Mouse (Mus musculus) common myeloid progenitor, adult 5-6 weeks (primary cell): ENCODE measurements around the gene Ap4m1. TPM values are rescaled to one million over a fixed set of nuclear protein-coding genes. Genes with fewer than 3 reads are reported as not detected.

ENCODE experiments used
- ATAC-seq: replicated peaks from 2 replicates; pipeline ENCODE4 v1.8.0; 2016; ENCODE audit warnings: low read depth, mild to moderate bottlenecking, moderate TSS enrichment, inconsistent platforms; ENCODE audit not compliant: poor library complexity, severe bottlenecking
- total RNA-seq: library from RNA; stranded (forward); fragments of 200-1000, 187-1606 nt; gene quantifications from 2 replicates; pipeline ENCODE4 v1.2.3, GENCODE M21; 2017

The Ap4m1 gene
- 23.0 and 33.7 TPM in 2 replicates for total RNA-seq

DNA sequence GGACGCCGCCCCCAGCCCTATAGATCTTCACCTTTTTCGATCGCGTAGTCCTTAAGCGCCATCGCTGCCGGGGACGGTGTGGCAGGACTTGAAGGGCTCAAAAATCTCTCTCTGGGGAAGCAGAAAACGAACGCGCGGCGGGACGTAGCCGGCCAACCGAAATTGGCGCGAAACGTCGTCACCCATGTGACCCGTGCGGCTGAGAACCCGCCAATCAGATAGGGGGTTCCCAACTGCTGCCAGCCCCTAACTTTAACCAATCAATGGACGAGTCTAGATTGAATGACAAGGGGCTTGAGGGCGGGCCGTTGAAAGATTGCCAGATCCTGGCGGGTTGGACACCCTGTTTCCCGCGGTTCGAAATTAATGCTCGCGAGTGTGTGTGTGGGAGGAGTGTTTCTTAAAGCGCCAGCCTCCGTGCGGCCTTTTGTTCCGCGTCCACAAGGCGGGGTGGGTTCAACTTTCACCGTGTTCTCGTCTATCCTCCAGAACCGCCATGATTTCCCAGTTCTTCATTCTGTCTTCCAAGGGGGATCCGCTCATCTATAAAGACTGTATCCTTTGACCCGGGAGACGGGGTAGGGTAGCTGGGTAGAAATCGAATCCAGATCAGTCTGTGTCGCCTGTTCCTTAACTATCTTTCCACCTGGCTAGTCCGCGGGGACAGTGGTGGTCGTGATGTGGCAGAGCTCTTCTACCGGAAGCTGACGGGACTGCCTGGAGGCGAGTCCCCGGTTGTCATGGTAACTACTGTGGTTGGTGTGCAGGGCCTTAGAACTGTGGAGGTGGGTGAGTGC, at the start of gene Ap4m1, which contains the start of gene Mcm7:
Gene Ap4m1, plus strand, starts transcription at position 308 of the 797 bp plus-strand sequence.
Gene Mcm7, minus strand, starts transcription at position 728 of the 797 bp plus-strand sequence.
- ATAC-seq = peak; percentile 75

GRCm38 (mm10) chr5:138132425-138133064, 39.3 kb upstream of the Ap4m1 start:
- ATAC-seq = no peak

GRCm38 (mm10) chr5:138137257-138137656, 34.5 kb upstream of the Ap4m1 start:
- peak; percentile 48 for ATAC-seq

DNA sequence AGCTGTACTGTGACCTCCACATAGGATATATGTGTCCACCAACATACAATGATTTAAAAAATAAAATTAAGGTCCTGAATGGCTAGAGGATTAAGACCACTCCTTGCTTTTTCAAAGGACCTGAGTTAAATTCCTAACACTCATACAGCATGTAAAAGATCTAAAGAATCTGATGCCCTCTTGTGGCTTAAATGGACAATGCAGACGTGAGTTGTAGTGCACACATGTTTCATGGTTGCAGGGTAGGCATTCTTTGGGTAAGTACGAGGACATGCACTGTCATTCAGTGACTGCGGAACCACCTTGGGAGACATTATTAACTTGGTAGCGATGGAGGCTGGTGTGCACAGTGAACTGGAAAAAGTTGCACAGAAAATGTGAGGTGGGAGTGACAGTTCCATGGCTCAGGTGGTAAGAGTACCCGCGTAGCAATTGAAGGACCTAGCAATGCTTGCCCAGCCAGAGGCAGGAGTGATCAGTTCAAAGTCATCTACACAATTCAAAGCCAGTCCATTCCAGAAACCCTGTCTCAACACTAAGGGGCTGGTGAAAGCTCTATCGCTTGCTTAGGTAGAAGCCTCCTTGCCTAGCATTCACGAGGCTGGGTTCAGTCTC, 33.8 kb upstream of the Ap4m1 start:
- ATAC-seq = peak; percentile 89

DNA sequence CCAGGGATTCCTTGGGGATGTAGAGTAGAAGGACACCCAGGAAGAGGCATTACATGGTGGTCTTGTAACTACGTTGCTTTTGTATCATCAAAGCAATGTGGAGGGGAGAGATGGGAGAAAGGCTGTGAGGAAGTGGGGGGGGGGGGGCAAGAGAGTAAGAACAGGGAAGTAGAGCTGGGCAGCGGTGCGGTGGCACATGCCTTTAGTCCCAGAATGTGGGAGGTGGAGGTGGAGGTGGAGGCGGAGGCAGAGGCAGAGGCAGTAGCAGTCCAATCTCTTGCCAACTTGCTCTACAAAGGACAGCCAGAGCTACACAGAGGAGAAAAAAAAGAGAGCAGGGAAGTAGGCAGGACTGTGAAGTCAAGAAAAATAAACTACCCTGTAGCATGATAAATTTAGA, 33.2 kb upstream of the Ap4m1 start:
- ATAC-seq = peak; percentile 36; the same call in 1 of the 2 replicates

DNA sequence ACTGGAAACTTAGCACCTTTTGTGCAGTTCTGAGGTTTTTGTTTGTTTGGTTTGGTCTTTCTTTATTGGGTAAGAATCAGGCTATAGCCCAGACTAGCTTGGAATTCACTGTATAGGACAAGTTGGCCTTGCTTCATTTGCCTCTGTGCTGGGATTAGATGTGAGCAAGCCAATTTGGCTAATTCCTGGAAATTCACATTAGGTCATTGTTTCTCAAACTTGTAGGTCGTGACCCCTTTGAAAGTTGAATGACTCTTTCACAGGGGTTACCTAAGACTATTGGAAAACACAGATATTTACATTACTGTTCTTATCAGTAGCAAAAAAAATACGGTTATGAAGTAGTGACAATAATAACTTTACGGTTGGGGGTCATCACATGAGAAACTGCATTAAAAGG, 17.4 kb upstream of the Ap4m1 start:
- ATAC-seq = no peak

DNA sequence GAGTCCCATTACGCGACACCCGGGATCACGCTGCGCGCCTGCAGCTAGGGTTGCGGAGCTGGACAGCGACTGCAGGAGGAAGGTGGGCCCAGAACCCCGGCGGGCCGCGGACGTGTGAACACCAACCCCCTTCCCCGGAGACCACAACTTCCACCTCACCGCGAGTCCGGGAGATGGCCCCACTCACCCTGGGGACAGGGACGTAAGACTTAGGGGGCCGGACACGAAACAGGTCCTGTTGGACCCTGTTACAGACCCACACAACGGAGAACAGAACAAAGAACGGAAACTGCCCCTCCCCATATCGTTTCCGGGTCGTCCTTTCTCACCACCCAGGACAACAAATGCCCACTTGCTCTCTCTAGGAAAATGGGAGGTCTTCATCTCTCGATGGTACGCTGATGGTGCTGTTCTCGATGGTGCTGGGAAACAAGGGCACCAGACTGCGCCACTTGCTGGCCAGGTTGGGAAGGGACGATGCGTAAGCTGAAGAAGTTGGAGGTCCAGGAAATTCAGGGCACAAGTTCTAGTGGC, 16.3 kb upstream of the Ap4m1 start, which contains the start of gene Zfp113:
Gene Zfp113, minus strand, starts transcription at position 302 of the 534 bp plus-strand sequence.
- ATAC-seq = peak; percentile 97

DNA sequence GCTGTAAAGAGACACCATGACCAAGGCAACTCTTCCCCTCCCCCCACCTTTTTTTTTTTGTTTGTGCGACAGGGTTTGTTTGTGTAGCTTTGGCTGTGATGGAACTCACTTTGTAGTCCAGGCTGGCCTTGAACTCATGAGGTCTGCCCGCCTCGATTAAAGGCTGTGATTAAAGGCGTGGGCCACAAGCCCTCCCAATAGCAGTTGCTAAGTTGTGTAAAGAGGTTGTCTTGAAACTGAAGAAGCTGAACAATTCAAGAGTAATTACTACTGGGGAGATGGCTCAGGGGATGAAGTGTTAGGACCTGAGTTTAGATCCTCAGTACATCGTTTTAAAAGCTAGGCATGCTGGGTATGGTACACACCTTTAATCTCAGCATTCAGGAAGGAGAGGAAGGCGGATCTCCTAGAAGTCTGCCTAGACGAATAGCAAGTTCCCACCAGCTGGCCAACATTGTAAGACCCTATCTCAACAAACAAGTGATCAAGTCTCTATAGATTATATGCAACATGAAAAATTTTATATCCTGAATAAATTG, 11.5 kb upstream of the Ap4m1 start:
- no peak for ATAC-seq

GRCm38 (mm10) chr5:138160842-138161665, 10.7 kb upstream of the Ap4m1 start, which contains the start of gene Cops6:
Cops6 (plus strand) TSS chr5:138161071.
- peak; percentile 95 for ATAC-seq

DNA sequence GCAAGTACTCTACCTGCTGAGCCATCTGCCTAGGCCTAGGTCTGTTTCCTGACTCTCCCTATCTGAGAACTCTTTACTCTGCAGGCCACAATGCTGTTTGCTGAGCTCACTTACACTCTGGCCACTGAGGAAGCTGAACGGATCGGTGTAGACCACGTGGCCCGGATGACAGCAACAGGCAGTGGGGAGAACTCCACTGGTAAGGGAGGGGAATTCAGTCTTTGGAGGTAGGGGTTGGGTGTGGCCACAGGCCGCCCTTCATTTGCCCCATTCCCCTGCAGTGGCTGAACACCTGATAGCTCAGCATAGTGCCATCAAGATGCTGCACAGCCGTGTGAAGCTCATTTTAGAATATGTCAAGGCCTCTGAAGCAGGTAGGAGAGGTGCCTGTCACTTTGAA, 8.8 kb upstream of the Ap4m1 start:
- no peak for ATAC-seq

DNA sequence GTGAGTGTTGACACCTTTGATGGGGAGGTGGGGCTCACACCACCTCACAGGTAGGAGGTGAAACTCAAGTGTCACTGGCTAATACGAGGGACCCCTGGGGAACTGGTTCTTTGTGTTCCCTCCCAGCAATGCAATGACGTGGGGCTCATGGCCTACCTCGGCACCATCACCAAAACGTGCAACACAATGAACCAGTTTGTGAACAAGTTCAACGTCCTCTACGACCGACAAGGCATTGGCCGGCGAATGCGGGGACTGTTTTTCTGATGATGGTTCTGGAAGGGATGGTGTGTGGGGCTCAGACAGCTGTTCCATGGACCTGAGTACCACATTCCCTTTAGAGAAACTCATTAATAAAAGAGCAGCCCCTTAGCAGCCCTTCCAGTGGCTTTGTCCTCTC, 8.2 kb upstream of the Ap4m1 start:
- ATAC-seq = no peak

GRCm38 (mm10) chr5:138165594-138165993, 6.2 kb upstream of the Ap4m1 start:
- ATAC-seq = no peak

DNA sequence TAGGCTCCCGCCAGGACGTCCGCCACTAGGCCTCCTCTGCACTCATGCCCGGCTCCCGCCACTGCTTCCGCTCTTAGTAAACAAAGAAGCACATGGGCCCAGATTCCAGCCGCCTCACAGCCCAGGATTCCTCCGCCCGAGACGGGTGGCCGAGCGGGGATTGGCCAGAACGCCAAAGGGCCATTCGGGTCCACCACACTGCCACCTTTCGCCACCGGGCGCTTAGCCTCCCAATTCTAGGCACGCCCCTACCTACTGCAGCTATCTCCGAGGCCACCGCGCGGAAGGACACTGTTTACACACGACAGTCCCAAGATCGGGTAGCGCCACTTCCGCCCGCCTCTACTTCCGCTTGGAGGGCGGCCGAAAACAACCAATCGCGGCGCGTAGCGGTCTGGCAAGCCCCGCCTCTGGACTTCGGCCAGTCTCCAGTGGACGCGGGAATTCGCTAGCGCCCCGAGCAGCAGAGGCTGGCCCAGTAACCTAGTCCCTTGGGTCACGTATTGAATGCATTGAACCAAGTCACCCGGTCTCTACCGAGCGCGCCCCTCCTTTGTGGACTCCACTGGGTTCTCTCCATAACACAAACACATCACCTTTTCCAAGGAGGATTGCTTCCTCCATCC, 753 bp upstream of the Ap4m1 start:
- ATAC-seq = peak; percentile 68

DNA sequence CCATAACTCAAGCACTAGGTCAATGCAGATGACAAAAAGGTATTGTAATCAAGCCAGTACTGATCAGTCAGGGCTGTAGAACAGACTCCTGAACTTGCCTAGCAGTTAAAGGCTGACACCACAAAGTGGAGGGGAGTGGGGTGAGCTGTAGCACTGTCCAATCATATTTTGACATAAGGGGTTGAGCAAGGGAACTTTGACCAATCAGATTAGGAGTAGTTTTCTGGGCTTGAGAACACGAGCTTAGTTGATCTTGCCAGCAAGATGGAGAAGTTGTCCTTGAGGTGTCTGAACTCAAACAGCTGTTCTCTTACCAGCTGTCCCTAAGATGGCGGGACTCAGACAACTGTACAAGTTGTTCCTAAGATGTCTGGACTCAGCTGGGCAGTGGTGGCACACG, 1.4 kb downstream of the Ap4m1 start:
- ATAC-seq = no peak

- peak; percentile 81 for ATAC-seq
Observed at GRCm38 (mm10) chr5:138186950-138187638, 15.3 kb downstream of the Ap4m1 start, which contains the start of the genes Taf6 and Cnpy4. Taf6 (minus strand) TSS chr5:138187451. Cnpy4 (plus strand) TSS chr5:138187485.

DNA sequence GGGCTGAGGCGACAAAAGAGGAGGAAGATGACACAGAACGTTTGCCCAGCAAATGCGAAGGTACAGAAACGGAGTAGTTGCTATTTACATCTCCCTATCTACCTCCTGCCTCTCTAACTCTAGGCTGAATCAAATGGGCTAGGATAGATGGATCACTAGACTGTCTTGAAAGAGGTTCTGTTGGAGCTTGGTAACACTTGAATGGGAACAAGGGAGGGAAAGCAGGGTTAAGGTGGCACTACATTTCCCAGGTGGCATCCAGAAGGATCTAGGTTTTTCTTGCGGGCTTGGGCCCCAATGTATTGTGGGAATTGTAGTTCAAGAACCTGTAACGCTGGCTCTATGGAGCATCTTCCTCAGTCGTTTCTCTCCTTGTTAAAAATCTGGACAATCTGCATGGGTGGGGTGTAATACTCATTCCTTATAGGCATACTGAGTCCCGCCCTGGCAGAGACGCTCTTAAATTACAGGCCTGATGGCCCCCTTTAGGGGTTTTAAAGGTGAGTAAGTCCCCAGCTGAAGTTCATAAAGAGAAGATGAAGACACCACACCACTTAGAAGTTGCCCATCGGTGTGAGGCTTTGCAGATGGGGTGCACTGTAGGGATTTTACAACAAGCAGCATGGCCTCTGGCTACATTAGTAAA, 16.0 kb downstream of the Ap4m1 start:
- peak; percentile 83 for ATAC-seq

GRCm38 (mm10) chr5:138193771-138194727, 22.2 kb downstream of the Ap4m1 start, which contains the start of gene Mblac1:
Mblac1 (plus strand) TSS chr5:138194314.
- ATAC-seq = peak; percentile 81
